Mouse (Mus musculus): ENCODE data around the gene C2. TPM values are rescaled to one million over a fixed set of nuclear protein-coding genes. Genes with fewer than 3 reads are reported as not detected.
"Not testable (repeated sequence)": the region's sequence is repeated elsewhere in the genome, so short reads cannot be mapped to it uniquely, and the experiment has no call there.

Gene C2
- polyA plus RNA-seq, 1 experiment from 2014 or later = 1.5 TPM

DNA sequence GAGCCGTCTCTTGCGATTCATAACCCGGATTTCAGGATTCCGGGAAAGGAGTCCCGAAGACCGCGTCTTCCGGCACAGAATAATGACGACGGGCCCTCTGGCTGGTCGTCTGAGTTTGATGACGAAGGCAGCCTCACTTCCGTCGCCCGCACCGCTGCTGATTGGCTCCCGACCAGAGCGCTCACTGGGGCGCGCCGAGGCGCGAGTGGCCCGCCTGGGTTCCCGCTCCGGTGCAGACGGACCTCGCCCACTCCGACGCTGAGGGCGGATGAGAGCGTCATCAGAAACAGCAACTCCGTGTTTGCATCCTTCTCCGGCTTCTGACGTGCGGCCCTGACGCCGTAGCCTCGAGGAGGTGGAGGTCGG is 61.2 kb downstream of the C2 start, which contains the start of the genes Stk19 and Dxo:
Stk19 (minus strand) TSS at position 90 of the 366 bp plus-strand sequence.
Dxo (plus strand) TSS at position 164 of the 366 bp plus-strand sequence.
- peak within 1 kb of the TSS; percentile 83 for H3K27ac ChIP-seq (ENCODE audit: low read depth, low read length)
- H3K9ac ChIP-seq (replicated peaks; ENCODE audit: low read depth, low read length) = peak within 1 kb of the TSS; percentile 70
- peaks cover 34% of the 10 kb centered on the region for H3K36me3 ChIP-seq (ENCODE audit: control insufficient read depth, insufficient read depth, low read length)
- peak; percentile 93 for ATAC-seq (ENCODE audit: low read depth)
- no peaks in the 10 kb centered on the region for H3K27me3 ChIP-seq (ENCODE audit: control insufficient read depth, insufficient read depth, low read length)
- no peaks in the 10 kb centered on the region for H3K9me3 ChIP-seq (ENCODE audit: control insufficient read depth, low read length)
- peaks cover 20% of the 10 kb centered on the region for H3K4me1 ChIP-seq (ENCODE audit: control insufficient read depth, insufficient read depth, low read length)
- under 1% methylated on average over 40 of the region's 40 CpGs for WGBS
- peak within 1 kb of the TSS; percentile 99 for H3K4me2 ChIP-seq (ENCODE audit: low read depth, low read length)
- H3K4me3 ChIP-seq (ENCODE audit: low read depth, low read length) = peak within 1 kb of the TSS; percentile 72

GRCm38 (mm10) chr17:34836155-34836855 is 61.8 kb downstream of the C2 start:
- Histone ChIP-seq H3K4me1 (ENCODE audit: control insufficient read depth, insufficient read depth, low read length) (peaks cover 20% of the 10 kb centered on the region), H3K27ac (ENCODE audit: low read depth, low read length) (peak overlapping the region; percentile 83), H3K9ac (replicated peaks; ENCODE audit: low read depth, low read length) (peak overlapping the region; percentile 70), H3K27me3 (ENCODE audit: control insufficient read depth, insufficient read depth, low read length) (no peaks in the 10 kb centered on the region), H3K4me3 (ENCODE audit: low read depth, low read length) (peak overlapping the region; percentile 72), H3K4me2 (ENCODE audit: low read depth, low read length) (peak overlapping the region; percentile 99), H3K36me3 (ENCODE audit: control insufficient read depth, insufficient read depth, low read length) (peaks cover 29% of the 10 kb centered on the region), H3K9me3 (ENCODE audit: control insufficient read depth, low read length) (no peaks in the 10 kb centered on the region)
- ATAC-seq (ENCODE audit: low read depth) = peak; percentile 83
- 4% methylated on average over 47 of the region's 48 CpGs for WGBS

DNA sequence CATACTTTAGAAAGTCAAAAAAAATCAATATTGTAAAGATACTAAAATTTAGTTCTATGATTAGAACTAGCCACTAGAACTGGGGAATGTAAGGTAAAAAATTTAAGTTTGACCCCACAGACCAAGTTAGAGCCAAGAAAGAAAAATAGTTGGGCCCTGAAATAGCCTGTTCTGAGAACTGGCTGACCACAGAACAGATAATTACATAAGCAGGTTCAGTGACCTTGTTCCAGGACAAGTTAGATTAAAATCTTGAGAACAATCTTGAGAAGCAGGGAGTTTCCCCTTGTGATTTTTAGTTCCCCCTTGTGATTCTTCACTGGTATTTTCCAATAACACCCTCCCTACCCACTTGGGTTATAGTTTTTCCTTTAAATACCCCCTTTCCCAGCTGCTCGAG is 67.3 kb downstream of the C2 start:
- H3K4me3 ChIP-seq (ENCODE audit: low read depth, low read length); H3K9me3 ChIP-seq (ENCODE audit: control insufficient read depth, low read length); ATAC-seq (ENCODE audit: low read depth); H3K4me1 ChIP-seq (ENCODE audit: control insufficient read depth, insufficient read depth, low read length); H3K4me2 ChIP-seq (ENCODE audit: low read depth, low read length); H3K27me3 ChIP-seq (ENCODE audit: control insufficient read depth, insufficient read depth, low read length); H3K27ac ChIP-seq (ENCODE audit: low read depth, low read length); H3K9ac ChIP-seq (replicated peaks; ENCODE audit: low read depth, low read length): not testable (repeated sequence)
- peaks cover 17% of the 10 kb centered on the region; the same call in 1 of the 2 replicates for H3K36me3 ChIP-seq (ENCODE audit: control insufficient read depth, insufficient read depth, low read length)
- WGBS = 96% methylated on average over 1 of the region's 1 CpGs

DNA sequence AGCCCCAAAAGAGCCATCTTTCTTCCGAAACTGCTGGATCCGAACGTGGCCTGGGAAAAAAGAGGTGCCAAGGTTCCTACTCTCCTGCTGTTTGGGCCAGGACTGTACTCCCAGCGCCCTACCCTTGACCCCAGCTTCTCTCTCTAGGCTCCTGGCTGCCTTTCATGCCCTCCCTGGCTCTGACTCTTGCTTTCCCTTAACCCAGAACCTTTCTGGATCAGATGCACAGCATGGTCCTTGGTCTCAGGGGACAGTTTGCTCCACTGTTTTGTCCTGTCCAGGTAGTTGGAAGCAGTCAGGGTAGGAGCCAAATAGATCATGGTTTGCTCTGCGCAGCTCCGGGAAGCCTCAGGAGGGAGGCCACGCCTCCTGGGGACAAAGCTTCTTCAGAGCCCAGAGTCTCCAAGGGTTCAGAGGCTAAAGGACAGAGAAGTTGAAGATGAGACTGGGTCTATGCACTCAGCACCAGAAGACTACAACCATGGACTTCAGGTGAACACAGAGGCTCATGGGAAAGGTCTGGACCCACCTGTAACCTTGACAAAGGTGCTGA is 83.2 kb downstream of the C2 start:
- Histone ChIP-seq H3K27ac (ENCODE audit: low read depth, low read length) (no peak overlapping the region), H3K27me3 (ENCODE audit: control insufficient read depth, insufficient read depth, low read length) (no peaks in the 10 kb centered on the region), H3K9ac (replicated peaks; ENCODE audit: low read depth, low read length) (no peak overlapping the region), H3K4me1 (ENCODE audit: control insufficient read depth, insufficient read depth, low read length) (no peaks in the 10 kb centered on the region), H3K9me3 (ENCODE audit: control insufficient read depth, low read length) (no peaks in the 10 kb centered on the region), H3K4me3 (ENCODE audit: low read depth, low read length) (no peak overlapping the region), H3K36me3 (ENCODE audit: control insufficient read depth, insufficient read depth, low read length) (no peaks in the 10 kb centered on the region), H3K4me2 (ENCODE audit: low read depth, low read length) (no peak overlapping the region)
- 78% methylated on average over 7 of the region's 7 CpGs for WGBS
- no peak for ATAC-seq (ENCODE audit: low read depth)

DNA sequence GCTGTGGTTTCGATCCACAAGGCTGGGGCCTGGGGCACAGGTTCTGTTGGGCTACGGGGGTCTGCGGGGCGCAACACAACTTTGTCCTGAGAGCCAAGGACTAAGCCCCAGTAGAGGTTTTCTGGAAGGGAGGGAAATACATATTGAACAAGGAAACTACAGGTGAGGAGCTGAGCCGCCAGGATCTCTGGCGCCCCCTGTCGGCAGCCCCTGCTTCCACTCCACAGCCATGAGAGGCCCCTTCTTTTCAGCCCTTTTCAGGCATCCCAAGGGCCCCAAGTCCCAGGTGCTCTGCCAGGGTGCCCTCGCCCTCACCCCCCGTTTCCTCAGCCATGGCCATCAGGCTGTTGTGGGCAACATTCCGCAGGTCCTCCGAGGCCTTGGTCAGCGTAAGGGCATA is 84.3 kb downstream of the C2 start:
- H3K4me3 ChIP-seq (ENCODE audit: low read depth, low read length); H3K9ac ChIP-seq (replicated peaks; ENCODE audit: low read depth, low read length); H3K36me3 ChIP-seq (ENCODE audit: control insufficient read depth, insufficient read depth, low read length); H3K27me3 ChIP-seq (ENCODE audit: control insufficient read depth, insufficient read depth, low read length); H3K27ac ChIP-seq (ENCODE audit: low read depth, low read length); H3K4me2 ChIP-seq (ENCODE audit: low read depth, low read length); H3K9me3 ChIP-seq (ENCODE audit: control insufficient read depth, low read length); H3K4me1 ChIP-seq (ENCODE audit: control insufficient read depth, insufficient read depth, low read length); ATAC-seq (ENCODE audit: low read depth): not testable (repeated sequence)
- WGBS = 57% methylated on average over 11 of the region's 12 CpGs

Small RNA genes within 50 kb of the gene (microRNA-seq; reads per million reads assigned to microRNA genes)
- not detected for gene Mir6970
- gene Mir6971 = 1.4 reads per million
- not detected for gene Mir6972

Other genes starting within 250 kb of the C2 start
- gene Tnxb, start 227.7 kb downstream of the C2 start, polyA plus RNA-seq (2014; fragmentation: Nextera tagmentation; extraction: Ambion mirVana) = 0.23 and 0.32 TPM in 2 replicates
- not detected in 2 replicates for gene C4b, start 154.4 kb downstream of the C2 start, polyA plus RNA-seq (2014; fragmentation: Nextera tagmentation; extraction: Ambion mirVana)
- gene Cyp21a1, start 93.7 kb downstream of the C2 start, polyA plus RNA-seq (2014; fragmentation: Nextera tagmentation; extraction: Ambion mirVana) = not detected in 2 replicates
- gene Stk19, start 61.3 kb downstream of the C2 start, polyA plus RNA-seq (2014; fragmentation: Nextera tagmentation; extraction: Ambion mirVana) = 30.5 and 37.7 TPM in 2 replicates
- 59.4 and 67.7 TPM in 2 replicates for gene Dxo, start 61.2 kb downstream of the C2 start, polyA plus RNA-seq (2014; fragmentation: Nextera tagmentation; extraction: Ambion mirVana)
- 46.2 and 57.7 TPM in 2 replicates for gene Skiv2l, start 48.1 kb downstream of the C2 start, polyA plus RNA-seq (2014; fragmentation: Nextera tagmentation; extraction: Ambion mirVana)
- 78.3 and 78.9 TPM in 2 replicates for gene Nelfe, start 47.9 kb downstream of the C2 start, polyA plus RNA-seq (2014; fragmentation: Nextera tagmentation; extraction: Ambion mirVana)
- 1.3 and 2.0 TPM in 2 replicates for gene Cfb, start 35.7 kb downstream of the C2 start, polyA plus RNA-seq (2014; fragmentation: Nextera tagmentation; extraction: Ambion mirVana)
- 2.2 and 2.3 TPM in 2 replicates for gene Zbtb12, start 18.8 kb downstream of the C2 start, polyA plus RNA-seq (2014; fragmentation: Nextera tagmentation; extraction: Ambion mirVana)
- gene Gm20547, start 16.2 kb downstream of the C2 start, polyA plus RNA-seq (2014; fragmentation: Nextera tagmentation; extraction: Ambion mirVana) = not detected in 2 replicates
- 78.1 and 86.8 TPM in 2 replicates for gene Ehmt2, start 204 bp upstream of the C2 start, polyA plus RNA-seq (2014; fragmentation: Nextera tagmentation; extraction: Ambion mirVana)
- not detected in 2 replicates for gene Slc44a4, start 16.2 kb upstream of the C2 start, polyA plus RNA-seq (2014; fragmentation: Nextera tagmentation; extraction: Ambion mirVana)
- gene Neu1, start 33.0 kb upstream of the C2 start, polyA plus RNA-seq (2014; fragmentation: Nextera tagmentation; extraction: Ambion mirVana) = 27.4 and 30.1 TPM in 2 replicates
- gene Hspa1b, start 61.0 kb upstream of the C2 start, polyA plus RNA-seq (2014; fragmentation: Nextera tagmentation; extraction: Ambion mirVana) = 0.27 and 0.35 TPM in 2 replicates
- not detected in 2 replicates for gene Gm20481, start 71.6 kb upstream of the C2 start, polyA plus RNA-seq (2014; fragmentation: Nextera tagmentation; extraction: Ambion mirVana)
- gene Hspa1a, start 73.9 kb upstream of the C2 start, polyA plus RNA-seq (2014; fragmentation: Nextera tagmentation; extraction: Ambion mirVana) = 7.0 and 7.6 TPM in 2 replicates
- gene Hspa1l, start 74.4 kb upstream of the C2 start, polyA plus RNA-seq (2014; fragmentation: Nextera tagmentation; extraction: Ambion mirVana) = 1.6 and 2.8 TPM in 2 replicates
- 89.1 and 89.5 TPM in 2 replicates for gene Lsm2, start 83.6 kb upstream of the C2 start, polyA plus RNA-seq (2014; fragmentation: Nextera tagmentation; extraction: Ambion mirVana)
- 51.4 and 56.9 TPM in 2 replicates for gene Vars, start 102.7 kb upstream of the C2 start, polyA plus RNA-seq (2014; fragmentation: Nextera tagmentation; extraction: Ambion mirVana)
- 0.11 and 0.15 TPM in 2 replicates for gene Vwa7, start 118.3 kb upstream of the C2 start, polyA plus RNA-seq (2014; fragmentation: Nextera tagmentation; extraction: Ambion mirVana)
- 2.1 and 2.2 TPM in 2 replicates for gene Sapcd1, start 129.8 kb upstream of the C2 start, polyA plus RNA-seq (2014; fragmentation: Nextera tagmentation; extraction: Ambion mirVana)
- gene Msh5, start 148.5 kb upstream of the C2 start, polyA plus RNA-seq (2014; fragmentation: Nextera tagmentation; extraction: Ambion mirVana) = 1.9 and 2.2 TPM in 2 replicates
- gene Clic1, start 151.7 kb upstream of the C2 start, polyA plus RNA-seq (2014; fragmentation: Nextera tagmentation; extraction: Ambion mirVana) = 13.3 and 37.0 TPM in 2 replicates
- gene Ddah2, start 160.8 kb upstream of the C2 start, polyA plus RNA-seq (2014; fragmentation: Nextera tagmentation; extraction: Ambion mirVana) = 269 and 303 TPM in 2 replicates
- not detected in 2 replicates for gene Ly6g6c, start 167.1 kb upstream of the C2 start, polyA plus RNA-seq (2014; fragmentation: Nextera tagmentation; extraction: Ambion mirVana)
- gene Mpig6b, start 167.9 kb upstream of the C2 start, polyA plus RNA-seq (2014; fragmentation: Nextera tagmentation; extraction: Ambion mirVana) = 0.12 and 0.15 TPM in 2 replicates
- 0.46 and 0.66 TPM in 2 replicates for gene Ly6g6e, start 178.6 kb upstream of the C2 start, polyA plus RNA-seq (2014; fragmentation: Nextera tagmentation; extraction: Ambion mirVana)
- gene Ly6g6d, start 179.8 kb upstream of the C2 start, polyA plus RNA-seq (2014; fragmentation: Nextera tagmentation; extraction: Ambion mirVana) = 0.84 and 1.8 TPM in 2 replicates
- gene Ly6g6f, start 187.3 kb upstream of the C2 start, polyA plus RNA-seq (2014; fragmentation: Nextera tagmentation; extraction: Ambion mirVana) = 0.23 TPM in 1 of 2 replicates, not detected in the other
- gene Abhd16a, start 191.0 kb upstream of the C2 start, polyA plus RNA-seq (2014; fragmentation: Nextera tagmentation; extraction: Ambion mirVana) = 82.3 and 92.5 TPM in 2 replicates
- not detected in 2 replicates for gene Ly6g5c, start 210.0 kb upstream of the C2 start, polyA plus RNA-seq (2014; fragmentation: Nextera tagmentation; extraction: Ambion mirVana)
- gene Ly6g5b, start 217.2 kb upstream of the C2 start, polyA plus RNA-seq (2014; fragmentation: Nextera tagmentation; extraction: Ambion mirVana) = 0.52 and 0.92 TPM in 2 replicates
- gene Gpank1, start 223.2 kb upstream of the C2 start, polyA plus RNA-seq (2014; fragmentation: Nextera tagmentation; extraction: Ambion mirVana) = 22.2 and 23.7 TPM in 2 replicates
- gene Csnk2b, start 223.8 kb upstream of the C2 start, polyA plus RNA-seq (2014; fragmentation: Nextera tagmentation; extraction: Ambion mirVana) = 361 and 363 TPM in 2 replicates
- gene D17H6S53E, start 228.1 kb upstream of the C2 start, polyA plus RNA-seq (2014; fragmentation: Nextera tagmentation; extraction: Ambion mirVana) = 8.1 and 9.7 TPM in 2 replicates
- gene Apom, start 233.8 kb upstream of the C2 start, polyA plus RNA-seq (2014; fragmentation: Nextera tagmentation; extraction: Ambion mirVana) = 0.75 and 0.89 TPM in 2 replicates
- gene Bag6, start 236.9 kb upstream of the C2 start, polyA plus RNA-seq (2014; fragmentation: Nextera tagmentation; extraction: Ambion mirVana) = 88.3 and 102 TPM in 2 replicates

All from neural tube, embryonic 14.5 days (tissue).